Mouse (Mus musculus) cerebellum, adult 2 months (tissue): ENCODE results near the gene Zbtb7a.

Source experiments
- CTCF ChIP-seq: fragments of 200-500 bp; IDR thresholded peaks from 2 replicates; pipeline ENCODE4 v1.5.1; 2011; ENCODE audit warnings: low read depth, mild to moderate bottlenecking, control low read depth, low read length, moderate library complexity, borderline replicate concordance; ENCODE audit not compliant: insufficient read depth
- POLR2A ChIP-seq: fragments of 200-500 bp; IDR thresholded peaks from 2 replicates; pipeline ENCODE4 v1.6.1; 2011; ENCODE audit warnings: low read length, control low read depth, borderline replicate concordance; ENCODE audit not compliant: insufficient read depth

- no peak for TF ChIP-seq CTCF
- peak; percentile 39; the same call in 1 of the 2 replicates for TF ChIP-seq POLR2A
Observed at GRCm38 (mm10) chr10:81135831-81136705, 1.0 kb downstream of the Zbtb7a start.
